Mouse (Mus musculus) small intestine, adult 10 weeks (tissue): Measurements from ENCODE around the gene Gm3752. TPM values are rescaled to one million over a fixed set of nuclear protein-coding genes. Genes with fewer than 3 reads are reported as not detected.

Experiments used
- polyA plus RNA-seq: library from polyadenylated mRNA; stranded (reverse); fragments of 350-450 nt; fragmentation: Illumina TruSeq; extraction: RNeasy Lipid Tissue Mini Kit (QIAGEN cat#74804); gene quantifications from one replicate; pipeline ENCODE4 v1.2.3, GENCODE M21; 2014; ENCODE audit warnings: low replicate concordance

Gene Gm3752
- polyA plus RNA-seq = not detected

DNA sequence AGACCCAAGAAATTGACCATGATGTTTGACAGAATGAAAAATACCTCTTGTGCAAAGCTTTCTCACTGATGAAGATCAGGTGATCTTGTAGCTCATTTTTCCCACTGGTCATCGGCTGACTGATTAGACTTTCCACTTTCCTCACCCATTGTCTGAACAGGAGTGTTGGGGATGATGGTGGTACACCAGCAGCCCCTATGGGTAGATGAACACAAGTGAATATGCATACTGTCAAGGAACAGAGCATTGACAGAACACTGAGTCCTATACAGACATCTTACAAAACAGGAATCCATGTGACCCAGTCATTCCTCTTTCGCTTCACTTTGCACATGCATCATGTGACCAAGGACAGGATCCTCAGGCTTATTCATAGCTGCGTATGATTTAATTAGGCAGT, at the start of gene Gm3752:
TSS of gene Gm3752 (minus strand) at position 101 of the 400 bp plus-strand sequence.

GRCm38 (mm10) chr14:7450817-7451216, 32.7 kb downstream of the Gm3752 start, which contains the start of gene Gm3755:
Gene Gm3755, minus strand, starts transcription at chr14:7450917.

Other genes with a start within 250 kb of the Gm3752 start
- not detected for gene Gm3727, start 219.0 kb downstream of the Gm3752 start, polyA plus RNA-seq
- gene Gm3739, start 168.7 kb downstream of the Gm3752 start, polyA plus RNA-seq = 0.30 TPM
- not detected for gene Gm5797, start 151.4 kb downstream of the Gm3752 start, polyA plus RNA-seq
- not detected for gene Gm8374, start 118.6 kb downstream of the Gm3752 start, polyA plus RNA-seq
- not detected for gene Gm3755, start 32.8 kb downstream of the Gm3752 start, polyA plus RNA-seq
- gene Gm3558, start 84.8 kb upstream of the Gm3752 start, polyA plus RNA-seq = not detected
- gene Gm10338, start 111.8 kb upstream of the Gm3752 start, polyA plus RNA-seq = not detected
- not detected for gene Gm10128, start 160.2 kb upstream of the Gm3752 start, polyA plus RNA-seq